Mouse (Mus musculus) stomach, postnatal 0 days (tissue): Measurements from ENCODE around the gene Ciao2b. TPM values are rescaled to one million over a fixed set of nuclear protein-coding genes. Genes with fewer than 3 reads are reported as not detected.
A peak's percentile ranks its signal among the peaks of the same experiment; 100 is the strongest.
"Not testable (repeated sequence)": the region's sequence is repeated elsewhere in the genome, so short reads cannot be mapped to it uniquely, and the experiment has no call there.

ENCODE experiments used
- ATAC-seq: fragments of 200-750 bp; cut with Nextera tagmentation; 2 replicates; pipeline ENCODE4 v1.8.0; 2017; ENCODE audit not compliant: low FRiP score, low TSS enrichment
- DNase-seq: peaks from one replicate; pipeline ENCODE4 v3.0.0-alpha.2; 2016; ENCODE audit warnings: low spot score
- H3K27ac ChIP-seq: fragments of 300-500 bp; sonication (generic); replicated peaks from 2 replicates; pipeline ENCODE4 v1.5.1; 2014; ENCODE audit warnings: mild to moderate bottlenecking, control low read depth
- H3K27me3 ChIP-seq: fragments of 300-500 bp; sonication (generic); 2 replicates; pipeline ENCODE4 v1.6.1; 2014; ENCODE audit warnings: low read length; ENCODE audit not compliant: control insufficient read depth, insufficient read depth
- H3K36me3 ChIP-seq: fragments of 300-500 bp; sonication (generic); 2 replicates; pipeline ENCODE4 v1.6.1; 2014; ENCODE audit warnings: low read length, mixed read lengths; ENCODE audit not compliant: control insufficient read depth, insufficient read depth
- H3K4me1 ChIP-seq: fragments of 300-500 bp; sonication (generic); replicated peaks from 2 replicates; pipeline ENCODE4 v1.6.1; 2014; ENCODE audit warnings: antibody characterized with exemption; ENCODE audit not compliant: control insufficient read depth, insufficient read depth
- H3K4me2 ChIP-seq: fragments of 300-500 bp; sonication (generic); replicated peaks from 2 replicates; pipeline ENCODE4 v1.6.1; 2014; ENCODE audit warnings: low read depth, mild to moderate bottlenecking, control low read depth, moderate library complexity
- H3K4me3 ChIP-seq: fragments of 300-500 bp; sonication (generic); 2 replicates; pipeline ENCODE4 v1.5.1; 2014; ENCODE audit warnings: low read depth, low read length, control low read depth
- H3K9ac ChIP-seq: fragments of 300-500 bp; sonication (generic); 2 replicates; pipeline ENCODE4 v1.6.1; 2014; ENCODE audit warnings: mild to moderate bottlenecking, low read length, control low read depth, mixed read lengths
- H3K9me3 ChIP-seq: fragments of 300-500 bp; sonication (generic); 2 replicates; pipeline ENCODE4 v1.6.1; 2016; ENCODE audit warnings: low read length; ENCODE audit not compliant: control insufficient read depth
- CTCF ChIP-seq: IDR thresholded peaks from 2 replicates; pipeline ENCODE4 v1.5.1; 2016; ENCODE audit warnings: antibody characterized with exemption, low read depth, mild to moderate bottlenecking, moderate library complexity
- EP300 ChIP-seq: optimal IDR thresholded peaks from 2 replicates; pipeline ENCODE3; 2016; ENCODE audit warnings: antibody characterized with exemption
- WGBS: fragments of 180-500 bp; shearing (Covaris S2); extraction: QIAGEN DNeasy Blood & Tissue Kit; methylation state at CpG from one replicate; pipeline ENCODE4 v1.1.7; 2014; 5-methylcytosine and 5-hydroxymethylcytosine counted together
- polyA plus RNA-seq: library from polyadenylated mRNA; unstranded; fragments of >200 nt; fragmentation: Nextera tagmentation; extraction: Ambion mirVana; gene quantifications from 2 replicates; pipeline ENCODE4 v1.2.1, GENCODE M21; 2015

Ciao2b gene
- polyA plus RNA-seq = 71.2 and 76.1 TPM in 2 replicates

GRCm38 (mm10) chr8:104641426-104642323 lies at the start of gene Ciao2b:
Gene Ciao2b (minus strand): TSS chr8:104641965.
- under 1% methylated on average over 66 of the region's 66 CpGs for WGBS
- peak; percentile 92 for DNase-seq
- H3K36me3 ChIP-seq = peaks cover 6% of the 10 kb centered on the region; the same call in 1 of the 2 replicates
- H3K4me2 ChIP-seq = peak within 1 kb of the TSS; percentile 84
- peak; percentile 90 for ATAC-seq
- peak within 1 kb of the TSS; percentile 81 for H3K27ac ChIP-seq
- H3K9ac ChIP-seq = peak within 1 kb of the TSS; percentile 83
- 0 out of 2 replicates have a peak, but pooled peaks cover 9% of the 10 kb centered on the region for H3K4me1 ChIP-seq
- H3K4me3 ChIP-seq = peak within 1 kb of the TSS; percentile 88
- H3K9me3 ChIP-seq = no peaks in the 10 kb centered on the region
- no peak for TF ChIP-seq EP300
- no peak for TF ChIP-seq CTCF
- no peaks in the 10 kb centered on the region for H3K27me3 ChIP-seq

GRCm38 (mm10) chr8:104688433-104688832 lies 46.7 kb upstream of the Ciao2b start:
- H3K4me1 ChIP-seq = no peaks in the 10 kb centered on the region
- H3K27me3 ChIP-seq = no peaks in the 10 kb centered on the region
- H3K4me3 ChIP-seq = no peak overlapping the region
- DNase-seq = peak; percentile 64
- peak; percentile 95 for ATAC-seq
- H3K9ac ChIP-seq = no peak overlapping the region
- 31% methylated on average over 4 of the region's 4 CpGs for WGBS
- H3K4me2 ChIP-seq = no peak overlapping the region
- TF ChIP-seq CTCF (no peak), EP300 (no peak)
- H3K27ac ChIP-seq = no peak overlapping the region
- no peaks in the 10 kb centered on the region for H3K9me3 ChIP-seq
- H3K36me3 ChIP-seq = no peaks in the 10 kb centered on the region

DNA sequence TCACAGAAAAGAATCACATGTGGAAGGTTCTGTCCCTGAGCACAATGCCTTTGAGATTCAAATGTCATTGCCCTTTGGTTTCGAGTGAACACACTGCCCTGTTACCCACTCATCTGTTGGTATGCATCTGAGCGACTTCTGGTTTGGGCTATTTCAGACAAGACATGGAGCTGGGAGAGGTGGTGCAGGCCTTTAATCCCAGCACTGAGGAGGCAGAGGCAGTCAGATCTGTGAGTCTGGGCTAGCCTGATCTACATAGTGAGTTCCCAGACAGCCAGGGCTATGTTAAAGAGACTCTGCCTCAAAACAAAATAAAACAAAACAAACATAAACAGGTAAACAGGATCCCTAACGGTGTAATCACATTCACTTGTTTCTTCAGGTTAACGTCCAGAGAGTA lies 13.8 kb upstream of the Ciao2b start:
- ATAC-seq = no peak
- H3K4me2 ChIP-seq = no peak overlapping the region
- 65% methylated on average over 4 of the region's 4 CpGs for WGBS
- no peak for DNase-seq
- TF ChIP-seq EP300 (no peak), CTCF (no peak)
- H3K36me3 ChIP-seq = no peaks in the 10 kb centered on the region
- H3K27me3 ChIP-seq = no peaks in the 10 kb centered on the region
- H3K27ac ChIP-seq = no peak overlapping the region
- H3K4me3 ChIP-seq = no peak overlapping the region
- no peaks in the 10 kb centered on the region for H3K9me3 ChIP-seq
- H3K9ac ChIP-seq = no peak overlapping the region
- no peaks in the 10 kb centered on the region for H3K4me1 ChIP-seq

DNA sequence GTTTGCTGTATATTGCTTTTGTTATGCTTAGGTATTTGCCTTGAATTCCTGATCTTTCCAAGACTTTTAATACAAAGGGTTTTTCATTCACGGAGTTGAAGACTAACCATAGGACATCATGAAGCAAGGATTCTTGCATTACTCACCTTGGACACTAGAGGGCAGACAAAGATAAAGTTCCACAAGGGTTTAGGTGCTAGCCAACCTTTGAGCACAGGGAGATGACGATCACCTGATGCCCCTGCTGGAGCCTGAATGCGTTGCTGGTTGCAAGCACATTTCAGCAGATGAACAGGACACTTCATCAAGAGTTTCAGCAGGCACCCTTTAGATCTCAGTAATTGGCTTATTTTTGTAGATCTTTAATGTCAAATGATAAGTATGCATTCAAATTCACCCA lies 13.2 kb upstream of the Ciao2b start:
- peak; percentile 86 for ATAC-seq
- TF ChIP-seq EP300 (no peak), CTCF (peak; percentile 98)

GRCm38 (mm10) chr8:104644187-104644586 lies 2.4 kb upstream of the Ciao2b start:
- not testable (repeated sequence) for DNase-seq, H3K4me1 ChIP-seq, H3K4me2 ChIP-seq, H3K27ac ChIP-seq, H3K9me3 ChIP-seq, H3K4me3 ChIP-seq, H3K27me3 ChIP-seq, H3K36me3 ChIP-seq, ATAC-seq, H3K9ac ChIP-seq
- WGBS = 65% methylated on average over 3 of the region's 3 CpGs
- TF ChIP-seq CTCF = peak; percentile 47

More for the DNA sequence above, 13.2 kb upstream of the Ciao2b start:
- H3K27me3 ChIP-seq = no peaks in the 10 kb centered on the region
- WGBS = under 1% methylated on average over 3 of the region's 3 CpGs
- H3K4me2 ChIP-seq = no peak overlapping the region
- H3K27ac ChIP-seq = no peak overlapping the region
- no peaks in the 10 kb centered on the region for H3K4me1 ChIP-seq
- no peaks in the 10 kb centered on the region for H3K36me3 ChIP-seq
- H3K9me3 ChIP-seq = no peaks in the 10 kb centered on the region
- H3K4me3 ChIP-seq = no peak overlapping the region
- no peak overlapping the region for H3K9ac ChIP-seq
- DNase-seq = peak; percentile 78

GRCm38 (mm10) chr8:104642324-104642654 lies 524 bp upstream of the Ciao2b start:
- TF ChIP-seq EP300 (no peak), CTCF (no peak)
- no peaks in the 10 kb centered on the region for H3K9me3 ChIP-seq
- no peak for ATAC-seq
- peak overlapping the region; percentile 88 for H3K4me3 ChIP-seq
- H3K27ac ChIP-seq = peak overlapping the region; percentile 81; the same call in 1 of the 2 replicates
- H3K4me1 ChIP-seq = 0 out of 2 replicates have a peak, but pooled peaks cover 9% of the 10 kb centered on the region
- H3K27me3 ChIP-seq = no peaks in the 10 kb centered on the region
- DNase-seq = no peak
- H3K36me3 ChIP-seq = peaks cover 6% of the 10 kb centered on the region; the same call in 1 of the 2 replicates
- peak overlapping the region; percentile 84 for H3K4me2 ChIP-seq
- 74% methylated on average over 6 of the region's 6 CpGs for WGBS
- peak overlapping the region; percentile 83 for H3K9ac ChIP-seq
